ENCODE assay signal across 15 mouse cellular contexts in genomic region chr4:57656388-57656787, GRCm38 (mm10).
DNase-seq lines count a peak whose midpoint lies in the region; ATAC-seq and TF ChIP-seq lines count a peak whose summit lies in the region.
"Had no signal": no experiment of that assay in that cellular context is flagged by ENCODE, and none has a peak within 500 bp of the region (broad histone marks: within the 10 kb centered on the region; RNA-seq: fewer than 3 reads in every experiment).

No protein-coding gene starts in this region.

- H3K9ac ChIP-seq in midbrain, postnatal 0 days (replicated peaks; ENCODE audit: low read length, poor library complexity, severe bottlenecking) = no peak overlapping the region
- H3K9ac ChIP-seq: embryonic facial prominence, embryonic 13.5 days; heart, embryonic 13.5 days; intestine, embryonic 15.5 days; stomach, embryonic 15.5 days had no signal

- 86% methylated on average over 12 of the region's 12 CpGs for WGBS in midbrain, postnatal 0 days

- peaks cover 6% of the 10 kb centered on the region; the same call in 1 of the 2 replicates for H3K36me3 ChIP-seq in midbrain, postnatal 0 days (ENCODE audit: insufficient read depth, low read length)
- H3K36me3 ChIP-seq: forebrain, embryonic 10.5 days; stomach, embryonic 15.5 days had no signal

- H3K27me3 ChIP-seq in midbrain, postnatal 0 days (ENCODE audit: insufficient read depth, low read length) = no peaks in the 10 kb centered on the region
- H3K27me3 ChIP-seq: embryonic facial prominence, embryonic 13.5 days; heart, embryonic 13.5 days; intestine, embryonic 15.5 days; stomach, embryonic 15.5 days had no signal

- no peak for TF ChIP-seq CTCF in layer of hippocampus, adult 2 months (conservative IDR thresholded peaks at IDR 0.05)
- no peak for TF ChIP-seq CTCF in midbrain, postnatal 0 days (IDR thresholded peaks at IDR 0.05)

- peak; percentile 66 for DNase-seq in layer of hippocampus, adult 11-12 months (ENCODE audit: low spot score)
- no peak for DNase-seq in layer of hippocampus, adult 9-10 months (ENCODE audit: low spot score)
- DNase-seq in cerebellum, adult 18-20 months = peak; percentile 45 to 48
- peak; percentile 53 to 64 for DNase-seq in layer of hippocampus, adult 2 months (ENCODE audit: low spot score in 2 of 2)
- peak; percentile 49 to 51 for DNase-seq in thymus, postnatal 10 days (ENCODE audit: low spot score in 2 of 2)
- DNase-seq in urinary bladder, postnatal 36 days (ENCODE audit: low spot score in 2 of 2) = no peak
- DNase-seq in midbrain, postnatal 0 days (ENCODE audit: low spot score) = no peak
- no peak for DNase-seq in kidney, postnatal 14 days
- DNase-seq: gastrocnemius, postnatal 10 days had no signal

- peak overlapping the region; percentile 82 for H3K27ac ChIP-seq in layer of hippocampus, adult 2 months
- no peak overlapping the region for H3K27ac ChIP-seq in midbrain, postnatal 0 days (ENCODE audit: low read depth, low read length)
- H3K27ac ChIP-seq: embryonic facial prominence, embryonic 13.5 days; forebrain, embryonic 10.5 days; heart, embryonic 13.5 days; intestine, embryonic 15.5 days; kidney, postnatal 0 days; stomach, embryonic 15.5 days had no signal

- no peak overlapping the region for H3K4me3 ChIP-seq in layer of hippocampus, adult 2 months
- H3K4me3 ChIP-seq in midbrain, postnatal 0 days (ENCODE audit: low read depth, low read length) = no peak overlapping the region
- H3K4me3 ChIP-seq: embryonic facial prominence, embryonic 13.5 days; forebrain, embryonic 10.5 days; heart, embryonic 13.5 days; intestine, embryonic 15.5 days; stomach, embryonic 15.5 days had no signal

- no peaks in the 10 kb centered on the region for H3K9me3 ChIP-seq in midbrain, postnatal 0 days (ENCODE audit: low read length)
- H3K9me3 ChIP-seq: forebrain, embryonic 10.5 days; heart, embryonic 13.5 days; intestine, embryonic 15.5 days; stomach, embryonic 15.5 days had no signal

- ATAC-seq in midbrain, postnatal 0 days (ENCODE audit: low FRiP score) = no peak
- ATAC-seq: intestine, embryonic 15.5 days had no signal

- no peak overlapping the region for H3K4me2 ChIP-seq in midbrain, postnatal 0 days (ENCODE audit: low read depth, low read length, poor library complexity, severe bottlenecking)
- H3K4me2 ChIP-seq: embryonic facial prominence, embryonic 13.5 days; heart, embryonic 13.5 days; intestine, embryonic 15.5 days; stomach, embryonic 15.5 days had no signal

- H3K4me1 ChIP-seq in midbrain, postnatal 0 days (ENCODE audit: insufficient read depth, low read length) = peaks cover 6% of the 10 kb centered on the region; the same call in 1 of the 2 replicates
- H3K4me1 ChIP-seq: embryonic facial prominence, embryonic 13.5 days; intestine, embryonic 15.5 days; stomach, embryonic 15.5 days had no signal

Comparison
In these comparisons a context has a peak if more than half of its experiments do, and no peak if none do; other contexts are left out.
1. DNase-seq: peak in layer of hippocampus, adult 11-12 months (single experiment), cerebellum, adult 18-20 months (2 of 2), layer of hippocampus, adult 2 months (2 of 2) and thymus, postnatal 10 days (2 of 2); none in layer of hippocampus, adult 9-10 months (single experiment), urinary bladder, postnatal 36 days (0 of 2), midbrain, postnatal 0 days (single experiment) and kidney, postnatal 14 days (single experiment).